Mouse (Mus musculus) midbrain, postnatal 0 days (tissue): ENCODE results near the gene Bcl2a1d. TPM values are rescaled to one million over a fixed set of nuclear protein-coding genes. Genes with fewer than 3 reads are reported as not detected.
A peak's percentile ranks its signal among the peaks of the same experiment; 100 is the strongest.
"Not testable (repeated sequence)": the region's sequence is repeated elsewhere in the genome, so short reads cannot be mapped to it uniquely, and the experiment has no call there.

Experiments used
- ATAC-seq: fragments of 200-750 bp; cut with Nextera tagmentation; 2 replicates; pipeline ENCODE4 v1.8.0; 2017; ENCODE audit warnings: moderate number of reproducible peaks, mild to moderate bottlenecking, moderate TSS enrichment, moderate library complexity; ENCODE audit not compliant: low FRiP score
- DNase-seq: peaks from one replicate; pipeline ENCODE4 v3.0.0-alpha.2; 2015; ENCODE audit warnings: low spot score
- H3K27ac ChIP-seq: fragments of 300-500 bp; sonication (generic); 2 replicates; pipeline ENCODE4 v1.5.1; 2014; ENCODE audit warnings: low read depth, mild to moderate bottlenecking, low read length, mixed read lengths
- H3K27me3 ChIP-seq: fragments of 300-500 bp; sonication (generic); 2 replicates; pipeline ENCODE4 v1.6.1; 2014; ENCODE audit warnings: low read length, control low read depth, mixed read lengths; ENCODE audit not compliant: insufficient read depth
- H3K36me3 ChIP-seq: fragments of 300-500 bp; sonication (generic); 2 replicates; pipeline ENCODE4 v1.6.1; 2014; ENCODE audit warnings: low read length, control low read depth, mixed read lengths; ENCODE audit not compliant: insufficient read depth
- H3K4me1 ChIP-seq: fragments of 300-500 bp; sonication (generic); 2 replicates; pipeline ENCODE4 v1.6.1; 2014; ENCODE audit warnings: mild to moderate bottlenecking, control low read depth, antibody characterized with exemption, low read length, mixed read lengths; ENCODE audit not compliant: insufficient read depth
- H3K4me2 ChIP-seq: fragments of 300-500 bp; sonication (generic); 2 replicates; pipeline ENCODE4 v1.6.1; 2014; ENCODE audit warnings: low read depth, mild to moderate bottlenecking, low read length, mixed read lengths; ENCODE audit not compliant: poor library complexity, severe bottlenecking
- H3K4me3 ChIP-seq: fragments of 300-500 bp; sonication (generic); 2 replicates; pipeline ENCODE4 v1.5.1; 2014; ENCODE audit warnings: low read depth, mild to moderate bottlenecking, low read length, moderate library complexity
- H3K9ac ChIP-seq: fragments of 300-500 bp; sonication (generic); replicated peaks from 2 replicates; pipeline ENCODE4 v1.6.1; 2014; ENCODE audit warnings: mild to moderate bottlenecking, low read length, moderate library complexity, mixed read lengths; ENCODE audit not compliant: poor library complexity, severe bottlenecking
- H3K9me3 ChIP-seq: fragments of 300-500 bp; sonication (generic); 2 replicates; pipeline ENCODE4 v1.6.1; 2016; ENCODE audit warnings: low read length, control low read depth
- CTCF ChIP-seq: IDR thresholded peaks from 2 replicates; pipeline ENCODE4 v1.5.1; 2016; ENCODE audit warnings: antibody characterized with exemption, mild to moderate bottlenecking
- WGBS: fragments of 180-500 bp; shearing (Covaris S2); extraction: QIAGEN DNeasy Blood & Tissue Kit; methylation state at CpG from one replicate; pipeline ENCODE4 v1.1.7; 2014; 5-methylcytosine and 5-hydroxymethylcytosine counted together
- polyA plus RNA-seq: library from polyadenylated mRNA; unstranded; fragments of >200 nt; fragmentation: Nextera tagmentation; extraction: Ambion mirVana; gene quantifications from 2 replicates; pipeline ENCODE4 v1.2.1, GENCODE M21; 2015
- total RNA-seq: library from RNA; depleted of rRNA; stranded (reverse); fragments of >200 nt; gene quantifications from 2 replicates; pipeline ENCODE4 v1.2.3, GENCODE M21; 2014

Gene Bcl2a1d
- total and polyA plus RNA-seq, 2 experiments from 2014 or later: not detected

DNA sequence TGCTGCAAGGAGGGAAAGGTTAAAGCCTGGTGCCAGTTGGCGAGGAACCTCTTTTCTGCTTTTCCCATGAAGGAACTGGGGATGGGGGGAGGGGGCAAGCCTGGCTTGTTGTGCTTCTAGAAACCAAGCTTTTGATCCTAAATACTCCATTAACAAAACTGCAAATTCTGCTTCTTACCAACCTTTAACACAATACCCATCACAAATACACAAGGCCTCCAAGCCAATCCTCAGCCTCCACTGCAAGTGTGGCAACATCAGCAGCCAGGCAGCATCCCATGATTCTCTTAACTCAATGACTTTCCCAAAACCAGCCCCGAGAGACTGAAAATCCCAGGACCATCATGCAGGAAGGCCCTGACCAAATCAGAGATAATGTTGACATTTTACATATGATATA, 21.3 kb downstream of the Bcl2a1d start:
- not testable (repeated sequence) for H3K4me3 ChIP-seq, ATAC-seq, H3K27ac ChIP-seq, DNase-seq, H3K4me2 ChIP-seq, H3K9ac ChIP-seq, H3K4me1 ChIP-seq, H3K27me3 ChIP-seq, H3K36me3 ChIP-seq, H3K9me3 ChIP-seq
- 90% methylated on average over 2 of the region's 2 CpGs for WGBS

DNA sequence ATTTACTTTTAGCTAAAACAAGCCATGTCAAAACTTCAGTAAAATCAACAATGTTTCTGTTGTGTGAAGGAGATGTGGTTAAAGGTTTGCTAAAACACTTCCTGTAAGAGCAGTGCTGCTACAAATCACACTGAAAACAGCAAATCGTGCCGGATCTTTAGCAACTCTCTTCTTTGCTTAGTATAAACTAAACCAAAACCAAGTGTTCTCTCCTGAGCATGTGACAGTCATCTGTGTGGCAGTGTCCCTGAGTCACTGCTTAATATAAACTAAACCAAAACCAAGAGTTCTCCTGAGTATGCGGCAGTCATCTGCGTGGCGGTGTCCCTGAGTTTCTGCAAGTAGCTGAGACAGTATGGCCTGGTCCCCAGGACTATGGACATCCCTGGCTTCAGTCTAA, 21.9 kb downstream of the Bcl2a1d start:
- WGBS: 90% methylated on average over 5 of the region's 5 CpGs
- H3K9me3 ChIP-seq, H3K4me3 ChIP-seq, H3K4me1 ChIP-seq, H3K27ac ChIP-seq, H3K36me3 ChIP-seq, H3K4me2 ChIP-seq, H3K27me3 ChIP-seq, DNase-seq, ATAC-seq, H3K9ac ChIP-seq: not testable (repeated sequence)

DNA sequence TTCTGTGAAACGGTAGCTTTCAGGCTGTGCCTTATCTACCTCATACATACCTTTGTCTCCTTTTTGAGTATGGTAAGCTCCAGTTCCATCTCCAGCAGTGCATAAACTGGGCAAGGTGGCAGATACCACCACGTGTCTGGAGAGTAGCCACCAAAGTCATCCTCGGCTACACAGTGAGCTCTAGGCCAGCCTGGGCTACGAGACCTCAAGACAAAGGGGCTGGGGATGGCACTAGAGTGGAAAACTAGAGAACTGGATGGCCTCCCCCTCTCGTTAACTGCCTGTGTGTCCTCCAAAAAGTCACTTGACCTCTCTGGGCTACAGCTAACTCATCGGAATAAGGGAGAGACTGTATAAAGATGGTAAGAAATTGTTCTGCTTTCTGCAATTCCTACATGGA, 22.4 kb downstream of the Bcl2a1d start:
- no peak overlapping the region for H3K4me2 ChIP-seq
- WGBS: 95% methylated on average over 6 of the region's 6 CpGs
- no peak overlapping the region for H3K4me3 ChIP-seq
- no peak overlapping the region for H3K9ac ChIP-seq
- DNase-seq: no peak
- no peaks in the 10 kb centered on the region for H3K4me1 ChIP-seq
- H3K27ac ChIP-seq: no peak overlapping the region
- ATAC-seq: peak; percentile 16; the same call in 1 of the 2 replicates
- no peak for TF ChIP-seq CTCF
- no peaks in the 10 kb centered on the region for H3K9me3 ChIP-seq
- no peaks in the 10 kb centered on the region for H3K36me3 ChIP-seq
- H3K27me3 ChIP-seq: no peaks in the 10 kb centered on the region

DNA sequence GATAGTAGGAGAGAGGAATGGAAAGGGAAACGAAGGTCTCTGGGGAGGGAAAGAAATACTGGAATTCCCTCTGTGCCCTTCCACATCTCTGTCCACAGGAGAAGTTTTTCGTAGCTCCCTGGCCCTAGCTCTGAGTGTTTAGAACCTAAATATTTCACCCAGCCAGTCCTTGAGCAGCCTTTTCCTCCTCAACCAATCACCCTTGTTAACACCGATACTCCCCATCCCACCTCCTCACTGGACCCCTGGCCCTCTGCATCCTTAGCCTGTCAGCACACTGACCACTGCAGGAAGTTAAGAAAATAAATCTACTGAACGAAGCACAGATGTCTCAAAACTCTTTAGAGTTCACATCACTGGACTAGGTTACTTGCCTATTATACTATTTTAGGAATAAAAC, 25.0 kb downstream of the Bcl2a1d start:
- ATAC-seq: no peak
- Histone ChIP-seq H3K36me3 (no peaks in the 10 kb centered on the region), H3K27me3 (no peaks in the 10 kb centered on the region), H3K27ac (no peak overlapping the region), H3K9ac (no peak overlapping the region), H3K4me3 (no peak overlapping the region), H3K4me1 (no peaks in the 10 kb centered on the region), H3K9me3 (no peaks in the 10 kb centered on the region), H3K4me2 (no peak overlapping the region)
- TF ChIP-seq CTCF: no peak
- WGBS: 89% methylated on average over 4 of the region's 4 CpGs
- DNase-seq: no peak

DNA sequence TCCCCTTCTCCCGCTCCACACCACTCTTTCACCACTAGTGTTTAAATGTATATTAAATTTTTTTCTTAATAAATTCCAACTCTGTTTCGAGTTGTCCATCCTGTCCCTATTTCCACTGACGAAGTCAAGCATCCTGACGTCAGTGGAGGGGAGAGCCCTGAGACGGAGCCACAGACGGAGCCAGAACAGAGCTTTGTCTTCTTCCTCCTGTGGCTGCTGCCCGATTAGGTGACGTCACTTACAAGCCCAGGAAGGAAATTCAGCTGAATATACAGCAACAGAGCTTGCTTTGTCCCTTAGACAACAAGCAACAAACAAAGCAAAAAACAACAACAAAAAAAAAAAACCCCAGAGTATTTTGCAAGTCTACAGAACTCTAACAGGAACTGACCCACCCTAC, 26.6 kb downstream of the Bcl2a1d start:
- not testable (repeated sequence) for H3K4me3 ChIP-seq, H3K4me1 ChIP-seq, H3K27me3 ChIP-seq, H3K27ac ChIP-seq, H3K9ac ChIP-seq, ATAC-seq, H3K36me3 ChIP-seq, H3K9me3 ChIP-seq, H3K4me2 ChIP-seq, DNase-seq
- WGBS: 74% methylated on average over 8 of the region's 8 CpGs

DNA sequence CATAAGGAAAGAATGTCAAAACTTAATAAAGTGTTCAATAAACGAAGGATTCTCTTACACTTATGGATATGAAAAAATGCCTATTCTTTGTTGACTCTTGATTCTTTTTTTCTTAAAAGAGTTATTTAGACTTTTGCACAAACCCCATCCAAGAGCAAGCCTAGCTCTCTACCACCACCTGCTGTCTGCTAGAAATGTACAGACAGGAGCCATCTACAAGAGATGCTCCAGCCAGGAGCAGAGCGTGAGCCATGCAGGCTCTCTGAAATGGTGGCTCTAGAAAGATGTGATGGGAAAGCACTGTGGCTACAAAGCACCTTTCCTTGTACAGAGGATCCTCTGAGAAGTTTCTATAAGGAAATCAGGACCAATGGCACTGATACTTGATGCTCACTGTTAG, 33.0 kb downstream of the Bcl2a1d start:
- H3K27ac ChIP-seq, ATAC-seq: not testable (repeated sequence)
- no CpG with 5 or more reads among the region's 2 CpGs for WGBS

DNA sequence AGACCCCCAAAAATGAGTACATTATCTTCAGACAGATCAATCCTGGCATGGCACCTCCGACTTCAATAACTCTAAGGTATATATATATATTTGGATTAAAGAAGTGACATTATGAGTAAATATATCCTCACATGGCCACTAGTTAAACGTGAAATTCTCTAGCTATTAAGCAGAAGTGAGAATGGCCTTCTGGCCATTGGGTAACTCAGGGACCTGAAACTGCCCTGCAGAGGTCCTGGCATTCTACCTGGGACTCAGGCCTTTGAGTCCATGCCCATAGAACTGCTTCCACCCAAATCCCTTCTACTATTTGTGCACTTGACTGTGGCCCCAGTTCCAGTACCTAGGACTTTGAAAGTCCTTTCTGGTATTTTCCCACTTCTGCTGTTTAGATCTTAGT, 40.4 kb downstream of the Bcl2a1d start:
- not testable (repeated sequence) for H3K27ac ChIP-seq, DNase-seq, H3K9me3 ChIP-seq, H3K27me3 ChIP-seq, H3K36me3 ChIP-seq, H3K9ac ChIP-seq, H3K4me2 ChIP-seq, H3K4me1 ChIP-seq, H3K4me3 ChIP-seq, ATAC-seq
- 83% methylated on average over 2 of the region's 2 CpGs for WGBS

More for the DNA sequence above, 33.0 kb downstream of the Bcl2a1d start:
- H3K9me3 ChIP-seq, H3K36me3 ChIP-seq, H3K4me1 ChIP-seq, H3K27me3 ChIP-seq, DNase-seq, H3K4me3 ChIP-seq, H3K9ac ChIP-seq, H3K4me2 ChIP-seq: not testable (repeated sequence)

DNA sequence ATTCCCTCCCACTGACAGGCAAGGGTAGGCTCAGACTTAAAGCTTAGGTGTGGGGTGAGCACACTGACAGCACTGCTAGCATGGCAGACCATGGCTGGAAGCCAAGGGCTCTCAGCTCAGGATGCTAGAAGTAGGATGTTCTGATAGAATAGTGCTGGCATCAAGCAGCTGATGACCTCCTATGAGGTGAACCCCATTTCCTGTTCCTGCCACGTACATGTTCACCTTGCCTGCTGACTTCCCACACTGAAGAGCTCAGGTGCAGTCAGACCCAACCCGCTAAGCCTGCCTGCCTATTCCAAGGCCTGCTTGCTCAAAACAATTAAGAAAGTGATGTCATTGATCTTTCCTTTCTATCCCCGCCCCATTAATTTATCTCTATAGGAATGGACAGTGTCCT, 42.3 kb downstream of the Bcl2a1d start:
- H3K4me2 ChIP-seq, H3K9me3 ChIP-seq, H3K4me1 ChIP-seq, H3K27me3 ChIP-seq, H3K36me3 ChIP-seq, ATAC-seq, H3K27ac ChIP-seq, DNase-seq, H3K4me3 ChIP-seq, H3K9ac ChIP-seq: not testable (repeated sequence)
- 97% methylated on average over 2 of the region's 3 CpGs for WGBS

DNA sequence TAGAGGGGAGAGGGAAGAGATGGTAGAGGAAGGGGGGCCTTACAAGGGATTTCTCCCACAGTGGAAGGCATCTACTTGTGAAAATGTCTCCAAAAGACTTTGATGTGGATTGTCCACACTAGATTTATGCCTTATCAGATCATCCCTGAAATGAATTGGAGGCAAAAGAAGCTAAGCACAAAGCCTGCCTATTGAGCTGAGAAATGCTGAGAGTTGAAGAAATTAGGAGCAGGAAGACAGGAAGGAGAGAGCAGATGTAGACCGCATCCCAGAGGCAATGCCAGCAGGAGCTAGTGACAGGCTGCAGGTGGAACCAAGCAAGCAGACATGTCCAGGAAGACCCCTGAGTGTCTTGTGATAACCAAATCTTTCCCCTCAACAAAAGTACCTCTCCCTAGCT, 45.0 kb downstream of the Bcl2a1d start:
- H3K27ac ChIP-seq, H3K4me1 ChIP-seq, H3K36me3 ChIP-seq, H3K9ac ChIP-seq, ATAC-seq, H3K27me3 ChIP-seq, DNase-seq, H3K9me3 ChIP-seq, H3K4me3 ChIP-seq, H3K4me2 ChIP-seq: not testable (repeated sequence)
- WGBS: 94% methylated on average over 1 of the region's 1 CpGs
